Mouse (Mus musculus) erythroblast, embryonic 14.5 days (primary cell): ENCODE measurements around the gene Dtx2.

Experiments
- GATA1 ChIP-seq: IDR thresholded peaks from 2 replicates; pipeline ENCODE4 v1.6.1; 2012; ENCODE audit warnings: low read length, inconsistent platforms, mixed read lengths
- TAL1 ChIP-seq: IDR thresholded peaks from 3 replicates; pipeline ENCODE4 v1.6.1; 2012; ENCODE audit warnings: low read length, inconsistent platforms, mixed read lengths

- TF ChIP-seq TAL1, result no peak
- TF ChIP-seq GATA1, result no peak
Measured at GRCm38 (mm10) chr5:135946621-135947020, 48.0 kb upstream of the Dtx2 start.
